Mouse (Mus musculus) frontal cortex, adult (tissue): Measurements from ENCODE around the gene Safb2.
A peak's percentile ranks its signal among the peaks of the same experiment; 100 is the strongest.

Experiments used
- ATAC-seq: cut with Nextera tagmentation; 2 replicates; pipeline ENCODE4 v1.9.2; 2017; ENCODE audit warnings: mild to moderate bottlenecking, moderate library complexity, mixed read lengths; ENCODE audit not compliant: low TSS enrichment

The Safb2 gene

DNA sequence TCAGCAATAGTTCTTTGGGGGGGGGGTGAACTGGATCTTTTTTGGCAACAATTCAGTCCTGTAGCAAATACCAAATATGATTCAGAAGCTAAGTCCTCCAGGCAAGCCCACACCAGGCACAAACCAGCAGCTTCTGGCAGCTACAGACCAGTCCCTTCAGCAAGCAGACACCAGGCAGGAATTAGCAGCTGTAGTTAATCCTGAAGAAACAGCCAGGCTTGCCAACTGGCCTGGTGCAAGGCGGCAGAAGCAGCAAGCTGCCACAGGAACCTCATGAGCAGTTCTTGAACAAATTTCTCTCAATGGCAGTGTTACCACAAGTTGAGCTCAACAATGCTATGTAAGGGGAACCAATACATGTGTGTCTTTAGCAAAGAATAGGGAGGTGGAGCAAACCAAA, 61.6 kb downstream of the Safb2 start:
- no peak for ATAC-seq

DNA sequence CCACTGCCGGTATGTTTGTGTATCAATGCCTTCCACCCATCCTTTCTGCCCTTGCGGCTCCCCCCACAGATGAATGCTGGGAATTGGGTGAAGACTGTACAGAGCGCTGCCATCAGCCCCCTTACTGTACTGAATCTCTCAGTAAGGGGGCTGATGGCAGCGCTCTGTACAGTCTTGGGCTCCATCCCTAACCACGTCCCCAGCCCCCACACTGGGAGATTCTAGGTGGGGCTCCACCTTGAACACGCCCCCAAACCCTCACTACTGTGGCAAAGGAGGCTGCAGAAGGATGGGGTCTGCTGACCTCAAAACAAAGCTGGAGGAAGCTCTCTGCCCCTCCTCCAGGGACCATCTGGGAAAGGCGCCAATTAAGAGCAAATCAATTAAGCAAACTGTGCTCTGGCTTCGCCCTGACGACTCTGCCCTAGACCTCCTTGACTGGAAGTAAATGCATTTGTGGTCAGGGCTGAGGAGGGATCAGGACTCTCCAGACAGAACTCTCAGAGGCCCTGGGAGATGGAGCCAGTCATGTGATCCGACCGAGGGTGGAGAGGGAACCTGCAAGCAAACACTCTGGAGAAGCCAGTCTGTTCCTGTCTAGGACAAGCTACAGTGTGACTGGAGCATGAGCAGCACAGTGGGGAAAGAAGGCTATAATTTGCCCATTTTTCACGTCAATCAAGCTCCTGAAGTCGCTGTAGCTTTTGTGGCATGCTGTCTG, 68.5 kb downstream of the Safb2 start:
- peak; percentile 85 for ATAC-seq

DNA sequence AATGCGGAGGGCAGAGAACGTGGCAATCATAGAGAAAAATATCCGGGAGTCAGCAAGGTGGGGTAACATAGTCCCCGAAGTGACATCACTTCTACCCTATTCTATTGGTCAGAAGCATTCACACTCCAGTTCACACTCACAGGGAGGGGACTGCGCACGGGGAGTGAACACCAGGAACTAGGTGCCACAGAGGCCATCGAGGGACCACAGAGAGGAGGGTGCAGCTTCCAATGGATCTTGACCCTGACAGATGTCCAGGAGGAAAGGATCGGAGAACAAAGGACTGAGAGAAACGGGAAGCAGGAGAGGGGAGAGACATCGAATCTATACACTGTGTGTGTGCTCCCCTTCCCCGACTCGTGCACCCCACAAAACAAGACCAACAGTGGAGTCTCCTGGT, 69.5 kb downstream of the Safb2 start:
- no peak for ATAC-seq

DNA sequence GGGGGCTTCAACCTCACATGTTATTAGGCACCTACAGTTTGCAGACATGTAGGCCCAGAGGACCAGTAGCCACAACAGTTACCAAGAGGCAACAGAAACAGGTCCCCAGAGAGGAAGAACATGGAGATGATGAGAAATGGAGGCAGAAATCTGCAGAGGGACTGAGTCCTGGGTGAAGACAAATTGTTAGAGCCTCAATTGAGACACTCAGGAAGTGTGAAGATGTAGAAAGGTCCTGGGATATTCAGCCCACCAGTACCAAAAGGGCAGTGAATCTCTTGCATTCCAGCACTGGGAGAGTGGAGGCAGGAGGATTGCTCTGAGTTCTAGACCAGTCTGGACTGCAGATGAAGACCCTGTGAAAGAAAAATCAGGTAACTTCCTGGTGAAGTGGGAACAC, 70.1 kb downstream of the Safb2 start:
- no peak for ATAC-seq

DNA sequence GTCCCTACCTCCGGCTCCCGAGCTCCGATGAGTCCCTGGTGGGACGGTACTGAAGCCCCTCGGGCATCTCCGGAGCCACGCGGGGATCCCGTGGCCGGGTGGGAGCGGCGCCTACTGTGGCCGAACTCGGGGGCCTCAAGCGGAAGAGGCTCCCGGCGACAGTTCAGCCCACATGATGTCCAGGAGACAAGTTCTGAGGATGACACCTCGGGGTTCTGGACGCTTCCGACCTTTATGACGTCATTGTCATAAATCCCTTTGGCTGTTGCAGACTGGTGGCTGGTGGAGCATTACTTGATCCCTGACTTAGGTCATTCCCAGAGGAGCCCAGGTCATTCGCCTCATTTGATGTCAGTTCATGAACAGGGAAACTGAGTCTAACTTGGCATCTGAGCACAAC, 72.1 kb downstream of the Safb2 start, which contains the start of gene Znrf4:
Znrf4 (minus strand) TSS at position 122 of the 400 bp plus-strand sequence.
- ATAC-seq = no peak

DNA sequence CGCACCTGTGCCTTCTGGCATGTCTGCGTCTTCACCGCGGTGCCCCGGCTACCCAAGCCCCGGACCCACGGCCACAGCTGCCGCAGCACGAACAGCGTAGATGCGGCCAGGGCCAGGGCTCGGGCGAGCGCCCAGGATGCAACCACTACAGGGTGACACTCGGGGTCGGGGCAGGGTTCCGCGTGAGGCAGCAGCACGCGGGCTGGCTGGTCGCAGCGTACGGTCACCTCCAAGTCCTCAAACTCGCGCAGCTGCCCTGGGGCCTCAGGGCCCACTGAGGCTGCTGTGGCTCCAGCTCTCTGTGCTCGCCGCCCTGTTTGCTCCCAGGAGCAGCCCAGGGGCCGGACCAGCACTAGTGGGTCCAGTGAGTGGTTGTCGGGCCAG, 72.7 kb downstream of the Safb2 start:
- ATAC-seq = no peak

DNA sequence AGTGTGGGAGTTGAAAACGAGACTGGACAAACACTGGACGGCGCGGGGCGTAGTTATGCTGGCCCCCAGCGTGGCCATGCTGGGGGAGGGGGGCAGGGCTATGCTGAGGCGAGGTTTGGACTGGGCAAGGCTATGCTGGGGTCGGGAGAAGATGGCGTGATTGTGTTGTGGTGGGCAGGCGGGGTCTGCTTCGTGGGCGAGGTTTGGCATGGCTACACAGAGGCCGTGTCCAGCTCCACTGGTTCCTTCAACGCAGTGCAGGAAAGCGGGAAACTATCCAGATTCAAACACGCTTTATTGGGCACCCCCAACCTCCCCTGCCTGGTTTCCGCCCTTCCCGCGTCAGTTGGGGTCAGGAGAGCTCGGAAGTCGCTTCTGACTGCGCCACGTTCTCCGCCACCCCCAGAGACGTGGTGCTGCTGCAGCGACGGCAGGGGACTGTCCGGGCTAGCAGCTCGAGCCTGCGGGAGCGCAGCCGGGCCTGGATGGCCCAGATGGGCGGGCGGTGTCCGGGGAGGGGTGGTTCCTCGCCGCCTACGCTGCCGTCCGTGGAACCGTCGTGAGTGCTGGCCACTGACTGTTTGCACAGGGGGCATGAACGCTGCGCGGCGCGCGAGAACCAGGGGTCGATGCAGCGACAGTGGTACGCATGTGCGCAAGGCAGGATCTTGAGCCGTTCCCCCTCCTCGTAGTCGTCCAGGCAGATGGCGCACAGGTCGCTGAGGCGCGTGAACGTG, 73.2 kb downstream of the Safb2 start:
- ATAC-seq = no peak
